Mouse (Mus musculus) CH12.LX (cell line): ENCODE data around the gene Galr2.

Experiments used
- CTCF ChIP-seq, 2 experiments: IDR thresholded peaks in 1 of 2; conservative IDR thresholded peaks in 1 of 2; 2 replicates each; pipeline ENCODE4 v1.5.1; 2011 to 2012; ENCODE audit warnings: low read depth in 2 of 2, low read length in 2 of 2, improper control_type of control experiment in 1 of 2, inconsistent platforms in 1 of 2, mild to moderate bottlenecking in 1 of 2, moderate library complexity in 1 of 2
- EP300 ChIP-seq: IDR thresholded peaks from 2 replicates; pipeline ENCODE4 v1.6.1; 2011; ENCODE audit warnings: low read length, improper control_type of control experiment
- KAT2A ChIP-seq: IDR thresholded peaks from 2 replicates; pipeline ENCODE4 v1.6.1; 2012; ENCODE audit warnings: low read length, improper control_type of control experiment, inconsistent platforms; ENCODE audit not compliant: insufficient replicate concordance
- MAFK ChIP-seq: IDR thresholded peaks from 2 replicates; pipeline ENCODE4 v1.6.1; 2011; ENCODE audit warnings: low read length, improper control_type of control experiment; ENCODE audit not compliant: insufficient replicate concordance
- NELFE ChIP-seq: IDR thresholded peaks from 2 replicates; pipeline ENCODE4 v1.6.1; 2011; ENCODE audit warnings: low read depth, low read length, improper control_type of control experiment
- POLR2AphosphoS2 ChIP-seq: IDR thresholded peaks from 2 replicates; pipeline ENCODE4 v1.6.1; 2011; ENCODE audit warnings: low read depth, low read length, improper control_type of control experiment
- USF2 ChIP-seq: conservative IDR thresholded peaks from 2 replicates; pipeline ENCODE4 v1.6.1; 2011; ENCODE audit warnings: low read depth, low read length, improper control_type of control experiment
- ZMIZ1 ChIP-seq: IDR thresholded peaks from 2 replicates; pipeline ENCODE4 v1.6.1; 2012; ENCODE audit warnings: low read depth, mild to moderate bottlenecking, inconsistent platforms, low read length, improper control_type of control experiment

- no peak for TF ChIP-seq EP300
- TF ChIP-seq KAT2A = no peak
- no peak for TF ChIP-seq CTCF (conservative IDR thresholded peaks at IDR 0.05 in 1 of 2, IDR thresholded peaks at IDR 0.05 in 1 of 2; ENCODE audit: low read depth in 2 of 2, low read length in 2 of 2)
- TF ChIP-seq MAFK = no peak
- TF ChIP-seq POLR2AphosphoS2 = no peak
- no peak for TF ChIP-seq USF2
- no peak for TF ChIP-seq NELFE
- TF ChIP-seq ZMIZ1 = no peak
These were observed 35.1 kb upstream of the Galr2 start for GRCm38 (mm10) chr11:116245616-116246015.
